Mouse (Mus musculus): Measurements from ENCODE around the gene Rnft2.

Gene Rnft2

DNA sequence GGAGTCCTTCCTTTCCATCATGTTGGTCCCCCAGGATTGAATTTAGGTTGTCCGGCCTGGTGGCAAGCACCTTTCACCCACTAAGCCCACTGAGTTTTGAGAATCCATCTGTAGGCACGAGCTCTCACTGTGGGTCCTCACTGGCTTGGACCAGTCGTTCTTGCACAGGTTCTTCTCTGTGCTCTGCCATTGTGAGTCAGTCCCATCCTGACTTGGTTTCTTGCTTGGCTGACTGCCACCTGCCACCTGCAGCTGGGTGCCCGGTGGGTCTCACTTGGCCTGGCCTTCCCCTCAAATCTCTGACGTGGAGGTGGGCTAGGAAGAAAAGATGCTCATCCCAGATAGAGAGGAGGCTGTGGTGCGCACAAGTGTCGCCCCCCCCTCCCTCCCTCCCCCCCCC lies 6.1 kb upstream of the Rnft2 start:
- DNase-seq (ENCODE audit: low spot score): no peak

- DNase-seq (ENCODE audit: low spot score): no peak
These were observed 2.5 kb upstream of the Rnft2 start for GRCm38 (mm10) chr5:118247378-118247777.

DNA sequence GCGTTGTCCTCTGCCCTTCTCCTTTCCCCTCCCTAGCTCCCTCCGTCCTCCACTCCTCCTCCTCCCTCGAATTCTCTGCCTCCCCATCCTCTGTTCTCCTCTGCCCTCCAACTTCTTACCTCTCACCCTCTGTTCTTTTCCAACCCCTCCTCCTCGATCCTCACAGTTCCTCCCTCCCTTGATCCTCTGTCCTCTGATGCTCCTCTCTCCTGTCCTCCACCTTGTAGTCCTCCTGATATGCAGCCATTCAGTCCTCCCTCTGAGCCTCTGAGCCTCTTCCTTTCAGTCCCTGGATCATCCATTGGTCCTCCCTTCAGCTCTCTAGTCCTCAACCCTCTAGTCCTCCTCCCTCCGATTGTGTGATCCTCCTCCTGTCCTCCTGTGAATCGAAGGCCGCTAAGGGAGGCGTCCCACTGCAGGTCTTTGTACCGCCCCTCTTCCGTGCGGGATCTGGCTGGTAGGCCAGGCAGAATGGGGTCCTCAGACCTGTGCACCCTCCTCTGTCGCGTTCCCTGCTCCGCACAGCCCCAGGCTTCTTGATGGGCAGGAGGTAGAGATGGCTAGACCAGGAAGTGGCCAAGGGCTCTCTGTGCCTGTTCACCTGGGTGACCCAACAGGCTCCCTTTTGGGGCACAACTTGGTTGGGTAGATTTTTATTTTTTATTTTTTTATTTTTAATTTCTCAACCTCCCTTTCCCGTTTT lies 841 bp upstream of the Rnft2 start:
- no peak for DNase-seq (ENCODE audit: low spot score)

GRCm38 (mm10) chr5:118239671-118240070 lies 5.2 kb downstream of the Rnft2 start:
- no peak for DNase-seq (ENCODE audit: low spot score)

- DNase-seq (ENCODE audit: low spot score): no peak
These were observed 8.0 kb downstream of the Rnft2 start for GRCm38 (mm10) chr5:118236891-118237290.

GRCm38 (mm10) chr5:118230071-118230611 lies 14.8 kb downstream of the Rnft2 start:
- no peak for DNase-seq (ENCODE audit: low spot score)

- DNase-seq (ENCODE audit: low spot score): no peak
These were observed 21.7 kb downstream of the Rnft2 start for GRCm38 (mm10) chr5:118223142-118223757.

DNA sequence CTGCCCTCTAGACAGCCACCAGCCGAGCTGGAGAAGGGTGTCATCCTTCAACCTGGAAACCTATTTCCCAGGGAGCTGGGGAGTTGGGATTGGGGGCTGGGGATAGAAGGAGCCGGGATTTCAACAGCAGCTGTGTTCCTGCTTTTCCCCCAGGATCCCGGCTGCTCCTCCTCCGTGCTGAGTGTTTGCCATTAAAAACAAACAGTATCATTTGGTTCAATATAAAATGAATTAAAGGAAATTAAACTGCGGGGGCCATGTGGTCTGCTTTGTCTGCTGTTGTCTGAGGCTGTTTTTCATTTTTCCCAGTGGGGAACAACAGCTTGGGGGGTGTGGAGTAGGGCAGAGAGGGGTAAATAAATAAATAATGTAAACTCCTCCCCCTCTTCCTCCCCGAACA lies 27.5 kb downstream of the Rnft2 start:
- no peak for DNase-seq (ENCODE audit: low spot score)

- DNase-seq (ENCODE audit: low spot score): peak; percentile 75
These were observed 30.3 kb downstream of the Rnft2 start for GRCm38 (mm10) chr5:118214418-118215154.

DNA sequence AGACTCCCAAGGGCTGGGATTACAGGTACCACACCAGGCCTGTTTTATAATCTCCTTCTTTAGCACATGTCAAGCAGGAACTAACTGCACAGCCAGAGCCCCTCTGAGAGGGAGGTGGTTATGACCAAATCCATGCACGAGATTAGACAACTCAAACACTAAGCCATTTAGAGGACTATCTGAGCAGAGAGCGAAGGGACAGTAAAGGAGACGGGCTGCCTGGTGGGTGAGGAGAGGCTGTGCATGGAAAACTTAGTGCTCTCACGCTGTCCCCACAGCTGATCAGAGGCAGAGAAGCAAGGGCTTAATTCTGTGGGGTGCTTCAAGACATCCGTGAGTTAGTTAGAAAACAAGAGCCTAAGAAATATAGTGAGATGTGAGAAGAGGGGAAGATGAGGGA lies 30.9 kb downstream of the Rnft2 start:
- DNase-seq (ENCODE audit: low spot score): no peak

DNA sequence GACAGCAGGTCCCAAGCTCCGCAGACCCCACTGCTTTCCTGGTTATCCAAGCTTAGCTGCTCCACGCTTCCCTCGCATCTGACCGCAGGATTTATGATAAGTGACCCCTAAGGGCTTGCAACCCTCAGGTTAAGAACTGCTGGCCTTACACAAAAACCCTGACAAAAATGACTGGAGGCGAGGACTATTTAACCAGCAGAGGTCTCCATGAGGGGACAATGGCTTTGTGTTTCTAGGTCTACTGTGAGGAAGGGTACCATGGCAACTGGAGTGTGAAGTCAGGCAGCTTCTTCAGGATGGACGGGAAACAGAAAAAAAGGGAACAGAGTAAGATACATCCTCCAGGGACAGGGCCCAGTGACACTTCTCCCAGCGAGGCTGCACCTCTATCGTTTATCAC lies 39.1 kb downstream of the Rnft2 start:
- no peak for DNase-seq (ENCODE audit: low spot score)

- no peak for DNase-seq (ENCODE audit: low spot score)
These were observed 40.1 kb downstream of the Rnft2 start for GRCm38 (mm10) chr5:118204675-118205440.

DNA sequence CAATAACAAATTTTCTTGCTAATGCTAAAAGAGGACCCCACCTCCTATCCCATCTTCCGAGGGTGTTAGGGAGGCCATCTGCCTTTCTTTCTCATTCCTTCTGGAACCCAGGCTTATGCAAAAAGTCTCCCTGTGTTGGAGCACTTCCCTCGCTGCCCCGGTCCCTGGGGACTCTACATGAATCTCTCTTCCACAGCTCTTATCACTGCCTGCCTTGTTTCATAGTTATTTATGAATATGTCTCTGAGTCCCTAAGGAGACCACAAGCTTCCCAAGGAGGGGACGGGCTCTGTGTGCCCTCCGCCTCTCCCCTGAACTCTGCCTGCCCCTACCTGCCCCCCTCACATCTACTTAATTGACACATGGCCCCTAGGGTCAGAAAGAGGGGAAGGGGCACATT lies 45.2 kb downstream of the Rnft2 start:
- DNase-seq (ENCODE audit: low spot score): no peak

DNA sequence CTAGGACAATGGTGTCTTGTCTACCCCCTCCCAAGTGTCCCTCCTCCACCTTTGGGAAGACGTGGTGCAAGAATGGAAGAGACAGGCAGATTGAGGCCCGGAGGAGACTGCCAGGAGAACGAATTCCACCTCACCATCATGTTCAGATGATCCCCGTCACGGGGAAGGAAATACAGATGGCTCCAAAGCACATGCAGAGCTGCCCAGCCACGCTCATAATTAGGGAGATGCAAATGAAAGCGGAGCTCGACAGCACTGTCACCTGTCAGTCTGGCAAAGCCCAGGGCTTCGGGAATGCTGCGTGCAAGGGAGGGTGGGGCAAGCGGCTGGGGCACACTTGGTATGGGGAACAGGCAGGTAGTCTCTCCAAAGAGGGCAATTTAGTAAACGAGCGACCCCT lies 47.5 kb downstream of the Rnft2 start:
- no peak for DNase-seq (ENCODE audit: low spot score)

DNA sequence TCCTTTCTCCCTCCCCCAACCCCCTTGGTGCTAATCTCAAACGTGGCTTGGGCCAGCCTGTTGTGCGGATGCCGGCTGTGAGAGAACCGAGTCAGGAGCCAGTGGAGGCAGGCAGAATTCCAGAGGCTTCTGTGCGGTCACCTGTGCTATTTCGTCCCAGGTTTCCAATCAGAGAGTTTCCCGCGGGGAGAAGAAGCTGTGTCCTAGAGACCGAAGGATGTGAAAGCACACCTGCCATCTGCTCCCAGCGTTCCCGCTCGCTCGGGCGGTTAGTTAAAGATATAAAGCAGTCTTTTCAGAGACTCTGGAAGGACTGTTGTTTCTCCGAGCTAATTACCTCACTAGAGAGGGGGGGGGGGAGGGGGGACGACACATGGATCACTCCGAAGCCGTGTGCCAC lies 52.7 kb downstream of the Rnft2 start:
- no peak for DNase-seq (ENCODE audit: low spot score)

- DNase-seq (ENCODE audit: low spot score): no peak
These were observed 54.4 kb downstream of the Rnft2 start for GRCm38 (mm10) chr5:118190491-118190890.

- DNase-seq (ENCODE audit: low spot score): no peak
These were observed 56.6 kb downstream of the Rnft2 start for GRCm38 (mm10) chr5:118188356-118188755.

DNA sequence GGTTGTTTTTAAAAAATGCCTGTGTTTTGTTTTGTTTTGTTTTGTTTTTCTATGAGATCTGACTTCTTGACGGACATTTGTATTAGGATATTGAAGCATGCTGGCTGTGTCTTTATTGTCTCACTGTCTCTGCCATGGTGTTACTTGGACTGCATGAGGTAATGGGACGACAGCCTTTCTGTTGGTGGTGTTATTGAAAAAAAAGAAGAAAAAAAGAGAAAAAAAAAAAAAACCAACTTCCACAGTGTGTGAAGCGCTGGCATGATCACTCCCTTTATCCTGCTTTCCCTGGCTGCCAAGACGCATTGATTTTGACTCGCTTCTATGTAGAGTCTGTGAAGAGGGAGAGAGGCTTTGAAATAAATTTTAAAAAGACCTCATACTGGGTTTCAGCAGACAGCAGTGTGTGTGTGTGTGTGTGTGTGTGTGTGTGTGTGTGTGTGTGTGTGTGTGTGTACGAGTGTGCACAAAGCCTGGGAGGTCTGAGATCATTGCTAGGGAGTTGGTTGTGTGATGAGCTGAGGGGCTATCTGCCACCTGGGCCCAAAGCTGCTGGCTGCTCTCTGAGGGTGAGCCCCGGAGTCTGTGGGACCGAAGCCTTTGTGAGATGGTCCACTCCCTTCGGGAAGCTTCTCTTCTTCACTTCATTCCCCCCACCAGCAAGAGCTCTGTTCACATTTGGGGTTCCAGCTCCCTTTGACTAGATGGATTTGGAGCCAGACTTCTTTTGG lies 57.8 kb downstream of the Rnft2 start:
- no peak for DNase-seq (ENCODE audit: low spot score)

GRCm38 (mm10) chr5:118177640-118178039 lies 67.3 kb downstream of the Rnft2 start:
- DNase-seq (ENCODE audit: low spot score): no peak

- DNase-seq (ENCODE audit: low spot score): no peak
These were observed 69.8 kb downstream of the Rnft2 start for GRCm38 (mm10) chr5:118175137-118175536.

DNA sequence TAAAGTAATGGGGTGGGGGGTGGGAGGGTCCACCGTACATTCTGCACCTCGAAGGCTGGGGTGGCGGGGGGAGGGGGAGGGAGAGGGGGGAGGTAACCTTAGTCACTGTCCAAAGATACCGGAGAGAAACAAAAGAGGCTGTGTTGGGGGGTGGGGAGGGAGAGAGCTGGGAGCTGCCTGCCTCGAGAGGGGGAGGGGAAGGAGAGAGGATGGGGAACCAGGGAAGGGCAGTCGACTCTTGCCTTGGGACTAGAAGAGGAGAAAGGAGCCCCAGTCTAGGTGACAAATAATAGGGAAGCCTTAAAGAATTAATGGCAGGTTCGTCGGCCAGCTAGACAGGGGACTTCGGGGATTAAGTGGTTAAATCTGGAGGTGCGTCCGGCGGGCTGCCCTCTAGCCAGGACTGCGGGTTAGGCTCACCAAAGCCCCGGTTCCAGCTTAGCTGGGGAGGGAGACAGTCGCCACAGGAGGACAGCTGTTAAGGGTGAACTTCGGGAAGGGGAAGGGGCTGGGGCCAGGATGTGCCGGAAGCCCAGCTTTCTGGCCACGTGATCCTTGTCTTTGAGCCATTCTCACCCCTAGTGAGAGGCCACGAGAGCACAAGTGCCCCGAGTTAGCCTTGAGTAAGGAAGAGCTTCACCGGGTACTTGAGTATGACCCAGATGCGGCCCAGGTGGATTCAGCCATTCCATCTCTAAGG lies 70.5 kb downstream of the Rnft2 start:
- no peak for DNase-seq (ENCODE audit: low spot score)

Data from lung, postnatal 25 days (tissue).